Mouse (Mus musculus) hindbrain, postnatal 0 days (tissue): ENCODE measurements at regions not wholly inside any gene's neighbourhood (a gene's known extent, or its start where the extent isn't known, plus 50 kb on each side); places are given as distances from the start of the nearest gene placed in this dataset.

ENCODE experiments used
- ATAC-seq: fragments of 200-750 bp; cut with Nextera tagmentation; 2 replicates; pipeline ENCODE4 v1.8.0; 2017; ENCODE audit warnings: mild to moderate bottlenecking, moderate TSS enrichment, moderate library complexity
- DNase-seq: peaks from one replicate; pipeline ENCODE4 v3.0.0-alpha.2; 2015; ENCODE audit warnings: low spot score
- H3K27ac ChIP-seq: fragments of 300-500 bp; sonication (generic); 2 replicates; pipeline ENCODE4 v1.5.1; 2014; ENCODE audit warnings: mild to moderate bottlenecking
- H3K27me3 ChIP-seq: fragments of 300-500 bp; sonication (generic); 2 replicates; pipeline ENCODE4 v1.6.1; 2014; ENCODE audit warnings: low read length, mixed read lengths; ENCODE audit not compliant: insufficient read depth
- H3K36me3 ChIP-seq: fragments of 300-500 bp; sonication (generic); 2 replicates; pipeline ENCODE4 v1.6.1; 2014; ENCODE audit warnings: low read length, mixed read lengths; ENCODE audit not compliant: insufficient read depth
- H3K4me1 ChIP-seq: fragments of 300-500 bp; sonication (generic); 2 replicates; pipeline ENCODE4 v1.6.1; 2014; ENCODE audit warnings: antibody characterized with exemption, low read length, mixed read lengths; ENCODE audit not compliant: insufficient read depth
- H3K4me2 ChIP-seq: fragments of 300-500 bp; sonication (generic); 2 replicates; pipeline ENCODE4 v1.6.1; 2014; ENCODE audit warnings: low read depth, mild to moderate bottlenecking, low read length, moderate library complexity, mixed read lengths
- H3K4me3 ChIP-seq: fragments of 300-500 bp; sonication (generic); 2 replicates; pipeline ENCODE4 v1.5.1; 2014; ENCODE audit warnings: low read length
- H3K9ac ChIP-seq: fragments of 300-500 bp; sonication (generic); replicated peaks from 2 replicates; pipeline ENCODE4 v1.6.1; 2014; ENCODE audit warnings: mild to moderate bottlenecking, low read length, moderate library complexity, mixed read lengths
- H3K9me3 ChIP-seq: fragments of 300-500 bp; sonication (generic); 2 replicates; pipeline ENCODE4 v1.6.1; 2016; ENCODE audit warnings: low read length, mixed read lengths
- CTCF ChIP-seq: IDR thresholded peaks from 2 replicates; pipeline ENCODE4 v1.5.1; 2016; ENCODE audit warnings: antibody characterized with exemption, control low read depth, low read depth
- WGBS: fragments of 180-500 bp; shearing (Covaris S2); extraction: QIAGEN DNeasy Blood & Tissue Kit; methylation state at CpG from one replicate; pipeline ENCODE4 v1.1.7; 2014; 5-methylcytosine and 5-hydroxymethylcytosine counted together

- H3K36me3 ChIP-seq: no peaks in the 10 kb centered on the region
- no peaks in the 10 kb centered on the region for H3K4me1 ChIP-seq
- no peaks in the 10 kb centered on the region for H3K9me3 ChIP-seq
- H3K27ac ChIP-seq: no peak overlapping the region
- no peak overlapping the region for H3K4me3 ChIP-seq
- H3K27me3 ChIP-seq: no peaks in the 10 kb centered on the region
- no peak overlapping the region for H3K4me2 ChIP-seq
- H3K9ac ChIP-seq: no peak overlapping the region
- 60% methylated on average over 6 of the region's 6 CpGs for WGBS
- ATAC-seq: no peak
- TF ChIP-seq CTCF: no peak
- no peak for DNase-seq
Measured at GRCm38 (mm10) chr1:57325585-57326165, 51.7 kb upstream of the 1700066M21Rik start.
